Mouse (Mus musculus) layer of hippocampus, postnatal 36 days (tissue): ENCODE measurements around the gene Anxa9. TPM values are rescaled to one million over a fixed set of nuclear protein-coding genes. Genes with fewer than 3 reads are reported as not detected.

ENCODE experiments used
- DNase-seq, 2 experiments: peaks; one replicate each; pipeline ENCODE4 v3.0.0; 2022
- total RNA-seq, 2 experiments: library from RNA; stranded (reverse); gene quantifications; 2 replicates each; pipeline ENCODE4 v1.2.3; 2021

Anxa9 gene
- total RNA-seq, 2 experiments from 2014 or later: 0.94 to 1.4 TPM

DNA sequence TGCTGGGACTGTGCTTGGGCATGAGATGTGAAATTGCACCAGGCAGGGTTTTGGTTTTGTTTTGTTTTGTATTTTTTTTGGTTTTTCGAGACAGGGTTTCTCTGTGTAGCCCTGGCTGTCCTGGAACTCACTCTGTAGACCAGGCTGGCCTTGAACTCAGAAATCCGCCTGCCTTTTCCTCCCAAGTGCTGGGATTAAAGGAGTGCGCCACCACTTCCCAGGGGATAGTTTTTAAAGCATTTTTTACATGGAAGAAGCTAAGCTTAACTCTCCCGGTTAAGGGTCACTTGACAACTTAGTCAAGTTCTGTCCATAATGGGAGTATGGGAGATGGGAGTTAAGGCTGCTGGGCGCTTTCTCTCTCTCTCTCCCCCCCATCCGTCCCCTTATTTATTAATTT is 7.1 kb upstream of the Anxa9 start:
- no peak for DNase-seq

DNA sequence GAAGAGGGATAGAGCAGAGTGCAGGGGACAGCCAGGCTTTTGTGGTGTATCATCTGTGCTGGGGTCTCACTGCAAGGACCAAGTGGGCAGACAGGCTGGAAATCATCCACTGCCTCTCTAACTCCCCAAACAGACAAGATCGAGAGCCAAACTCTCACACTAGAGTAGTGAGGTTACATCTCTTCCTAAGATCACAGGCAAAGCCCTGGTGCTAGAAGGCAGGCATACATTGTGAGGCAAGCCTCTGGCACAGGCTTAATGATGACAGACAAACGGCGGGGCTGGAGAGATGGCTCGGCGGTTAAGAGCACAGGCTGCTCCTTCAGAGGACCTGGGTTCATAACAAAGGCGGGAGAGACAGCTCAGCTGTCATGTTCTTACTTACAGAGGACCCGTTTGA is 6.5 kb upstream of the Anxa9 start:
- no peak for DNase-seq

- no peak for DNase-seq
Observed at GRCm38 (mm10) chr3:95312623-95313022, 5.6 kb upstream of the Anxa9 start.

GRCm38 (mm10) chr3:95310968-95311882 is 4.2 kb upstream of the Anxa9 start:
- DNase-seq: peak in 1 of 2 experiments; percentile 30

DNA sequence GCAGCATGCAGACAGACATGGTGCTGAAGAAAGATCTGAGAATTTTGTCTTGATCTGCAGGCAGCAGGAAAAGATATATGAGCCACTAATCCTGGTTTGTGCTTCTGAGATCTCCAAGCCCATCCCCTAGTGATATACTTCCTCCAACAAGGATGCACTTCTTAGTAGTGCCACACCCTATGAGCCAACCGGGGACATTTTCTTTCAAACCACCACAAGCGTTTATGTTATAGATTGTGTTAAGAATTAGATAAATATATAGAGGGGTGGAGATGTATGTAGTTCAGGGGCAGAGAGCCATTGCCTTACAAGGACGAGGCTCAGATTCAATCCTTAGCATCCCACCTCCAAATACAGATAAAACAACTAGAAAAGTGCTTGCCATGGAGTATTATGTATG is 3.5 kb upstream of the Anxa9 start:
- DNase-seq: no peak

DNA sequence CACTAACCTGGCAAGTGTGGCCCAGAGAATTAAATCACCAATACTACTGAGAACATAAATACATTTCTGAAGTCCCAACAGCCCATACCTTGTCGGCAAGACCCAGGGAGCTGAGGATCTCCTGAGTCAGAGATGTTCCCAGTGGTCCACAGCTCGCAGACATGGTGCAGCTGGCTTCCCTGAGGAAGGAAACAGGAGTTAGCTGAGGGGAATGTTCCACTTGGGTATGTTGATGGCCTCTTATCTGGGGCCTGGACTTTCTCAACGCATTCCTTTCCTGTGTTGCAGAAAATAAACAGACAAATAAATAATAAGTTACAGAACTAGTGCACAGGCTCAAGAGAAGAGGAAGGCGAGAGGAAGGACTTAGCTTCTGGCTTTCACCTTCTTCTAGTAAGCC is 732 bp downstream of the Anxa9 start:
- no peak for DNase-seq

- no peak for DNase-seq
Observed at GRCm38 (mm10) chr3:95301204-95301796, 5.7 kb downstream of the Anxa9 start.

GRCm38 (mm10) chr3:95298018-95298417 is 9.0 kb downstream of the Anxa9 start:
- no peak for DNase-seq

GRCm38 (mm10) chr3:95296103-95296469 is 10.9 kb downstream of the Anxa9 start:
- no peak for DNase-seq

- no peak for DNase-seq
Observed at GRCm38 (mm10) chr3:95295321-95296102, 11.5 kb downstream of the Anxa9 start.

GRCm38 (mm10) chr3:95294718-95295117 is 12.3 kb downstream of the Anxa9 start:
- no peak for DNase-seq

- DNase-seq: no peak
Observed at GRCm38 (mm10) chr3:95294316-95294715, 12.7 kb downstream of the Anxa9 start.

DNA sequence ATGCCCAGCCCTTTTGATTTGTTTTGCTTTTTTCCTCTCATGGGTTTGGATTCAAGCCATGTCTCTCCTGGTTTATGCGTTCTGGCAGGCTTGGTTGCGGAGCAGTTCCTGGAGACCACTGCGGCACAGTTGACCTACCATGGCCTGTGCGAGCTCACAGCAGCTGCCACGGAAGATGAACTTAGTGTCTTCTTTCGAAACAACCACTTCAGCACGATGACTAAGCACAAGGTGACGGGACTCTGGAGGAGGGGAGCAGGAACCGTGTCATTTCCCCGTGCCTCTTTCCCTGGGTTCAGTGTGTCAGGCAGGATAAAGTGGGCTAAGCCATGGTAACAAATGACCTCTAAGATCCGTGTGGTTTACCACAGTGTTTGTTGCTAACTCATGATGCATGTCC is 13.4 kb downstream of the Anxa9 start:
- DNase-seq: no peak

DNA sequence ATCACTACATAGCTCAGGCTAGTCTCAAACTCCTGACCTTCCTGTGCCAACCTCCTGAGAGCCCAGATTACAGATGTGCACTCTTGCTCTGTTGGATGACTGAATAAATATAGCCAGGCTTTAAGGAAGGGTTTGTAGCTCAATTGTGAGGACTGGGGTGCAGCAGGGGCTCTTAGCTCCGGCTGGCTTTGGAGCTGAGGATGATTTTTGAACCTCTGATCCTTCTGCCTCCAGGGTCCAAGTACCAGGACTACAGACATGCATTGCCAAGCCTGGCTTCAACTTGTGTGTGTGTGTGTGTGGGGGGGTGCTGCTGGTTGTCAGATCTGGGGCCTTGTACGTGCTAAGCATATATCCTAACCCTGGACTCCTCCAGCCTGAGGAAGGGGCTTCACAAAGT is 14.1 kb downstream of the Anxa9 start:
- DNase-seq: no peak

GRCm38 (mm10) chr3:95291041-95291440 is 15.9 kb downstream of the Anxa9 start:
- DNase-seq: no peak

- no peak for DNase-seq
Observed at GRCm38 (mm10) chr3:95290156-95290555, 16.8 kb downstream of the Anxa9 start.

GRCm38 (mm10) chr3:95289419-95289818 is 17.6 kb downstream of the Anxa9 start:
- no peak for DNase-seq

- no peak for DNase-seq
Observed at GRCm38 (mm10) chr3:95287541-95287940, 19.4 kb downstream of the Anxa9 start.

DNA sequence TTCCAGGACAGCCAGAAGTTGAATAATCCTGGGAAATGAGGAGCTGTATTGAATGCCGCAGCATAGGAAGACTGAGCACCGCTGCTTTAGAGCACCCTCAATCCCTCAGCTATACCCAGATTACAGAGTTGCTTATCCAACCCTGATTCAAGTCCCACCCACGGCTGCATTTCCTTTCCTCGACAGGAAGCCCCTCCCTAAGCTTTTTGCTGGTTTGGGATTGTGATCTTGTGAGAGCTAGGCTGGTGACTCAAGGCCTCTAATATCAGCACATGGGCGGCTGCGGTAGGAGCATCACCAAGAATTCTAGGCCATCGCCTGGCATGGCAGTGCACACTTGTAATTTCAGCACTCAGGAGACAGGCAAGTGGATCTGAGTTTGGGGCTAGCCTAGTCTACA is 20.5 kb downstream of the Anxa9 start:
- DNase-seq: no peak

- no peak for DNase-seq
Observed at GRCm38 (mm10) chr3:95286011-95286410, 21.0 kb downstream of the Anxa9 start.

DNA sequence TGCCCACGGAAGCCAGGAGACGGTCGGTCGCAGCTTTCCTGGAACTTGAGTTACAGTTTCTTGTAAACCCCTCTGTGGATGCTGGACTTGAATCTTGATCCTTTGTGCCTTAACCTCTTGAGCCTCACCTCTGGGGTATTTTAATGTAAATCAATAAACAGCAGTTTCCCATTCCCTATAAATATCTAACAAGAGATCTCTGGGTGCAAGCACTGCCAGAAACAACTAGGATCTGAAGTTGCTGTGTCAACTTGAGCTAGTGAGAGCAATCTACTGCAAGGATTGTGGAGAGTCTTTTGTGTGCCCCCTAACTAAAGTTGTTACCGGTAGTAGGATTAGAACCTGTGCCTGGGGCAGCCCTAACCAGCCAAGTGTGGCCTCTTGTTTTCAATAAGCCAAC is 21.6 kb downstream of the Anxa9 start:
- no peak for DNase-seq

- no peak for DNase-seq
Observed at GRCm38 (mm10) chr3:95284501-95285281, 22.3 kb downstream of the Anxa9 start.

DNA sequence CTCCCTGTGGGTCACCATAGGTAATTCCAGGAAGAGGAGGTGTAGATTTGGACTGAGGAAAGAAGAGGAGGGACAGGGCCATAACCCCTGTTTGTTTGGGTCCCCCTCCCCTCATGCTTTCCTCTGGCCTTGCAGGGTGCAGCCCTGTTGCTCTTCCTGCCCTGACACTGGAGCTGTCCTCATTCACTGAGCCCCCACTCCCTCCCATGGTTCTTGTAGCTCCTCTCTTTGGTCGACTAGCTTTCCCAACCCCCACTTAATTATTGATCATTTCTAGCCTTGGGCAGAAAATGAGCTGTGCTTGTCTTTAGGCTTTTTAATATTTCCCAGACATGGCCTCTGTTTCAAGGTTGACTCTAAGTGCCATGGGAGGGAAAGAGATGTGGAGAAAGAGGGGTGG is 22.9 kb downstream of the Anxa9 start:
- DNase-seq: no peak
